Mouse (Mus musculus): Measurements from ENCODE around the gene P3h3.

DNA sequence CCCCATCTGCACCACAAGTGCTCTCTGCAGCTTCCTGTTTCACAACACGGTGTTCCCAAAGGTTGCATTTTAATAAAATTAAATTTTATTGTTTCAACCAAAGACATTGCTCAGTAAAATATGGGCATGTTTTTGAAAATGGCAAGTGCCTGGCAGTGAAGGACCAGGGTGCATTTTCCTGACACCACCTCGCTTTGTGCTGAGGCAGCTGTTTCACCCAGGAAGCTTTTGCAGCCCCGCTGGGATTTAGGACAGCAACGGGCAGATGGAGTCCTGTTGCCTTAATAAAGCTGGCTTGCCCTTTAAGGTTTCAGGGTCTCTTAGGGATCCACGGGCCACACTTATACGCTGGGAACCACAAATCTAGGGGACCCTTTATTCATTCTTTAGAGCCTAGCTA lies 33.4 kb upstream of the P3h3 start:
- no peak for TF ChIP-seq CTCF (IDR thresholded peaks at IDR 0.05; ENCODE audit: borderline replicate concordance, extremely low read depth, insufficient read depth, insufficient read length)
- no peak for TF ChIP-seq POLR2A (IDR thresholded peaks at IDR 0.05; ENCODE audit: borderline replicate concordance, extremely low read depth, insufficient read depth, insufficient read length, poor library complexity, severe bottlenecking)

All from brain, embryonic 14.5 days (tissue).